In genomic region chr1:106598292-106598583, GRCm38 (mm10) we compare ENCODE assay signal across 17 mouse cellular contexts.
"Had no signal": no experiment of that assay in that cellular context is flagged by ENCODE, and none has a peak within 500 bp of the region (broad histone marks: within the 10 kb centered on the region; RNA-seq: fewer than 3 reads in every experiment).

No protein-coding gene starts in this region.

- H3K4me1 ChIP-seq: liver, embryonic 15.5 days had no signal

- H3K36me3 ChIP-seq: liver, embryonic 12.5 days; liver, embryonic 15.5 days; lung, embryonic 15.5 days; midbrain, embryonic 13.5 days had no signal

- ATAC-seq: intestine, postnatal 0 days; liver, embryonic 12.5 days; midbrain, embryonic 13.5 days; midbrain, embryonic 16.5 days had no signal

- H3K27ac ChIP-seq: layer of hippocampus, adult 2 months; liver, embryonic 12.5 days; liver, embryonic 15.5 days; lung, embryonic 15.5 days; macrophage; midbrain, embryonic 13.5 days had no signal

- H3K27me3 ChIP-seq: liver, embryonic 12.5 days; liver, embryonic 15.5 days; lung, embryonic 15.5 days; midbrain, embryonic 13.5 days had no signal

- H3K4me3 ChIP-seq: layer of hippocampus, adult 2 months; liver, embryonic 12.5 days; liver, embryonic 15.5 days; lung, embryonic 15.5 days; midbrain, embryonic 13.5 days had no signal

- H3K4me2 ChIP-seq: liver, embryonic 12.5 days; liver, embryonic 15.5 days; lung, embryonic 15.5 days; midbrain, embryonic 13.5 days had no signal

- DNase-seq: kidney, adult 8-10 months; kidney, postnatal 14 days; layer of hippocampus, adult 9-11 months; liver; lung, adult 18-20 months; lung, postnatal 10 days; thymus, adult 18-20 months; thymus, postnatal 14 days; thymus, postnatal 4 days had no signal

- H3K9me3 ChIP-seq: liver, embryonic 12.5 days; liver, embryonic 15.5 days; lung, embryonic 15.5 days; midbrain, embryonic 13.5 days had no signal

- H3K9ac ChIP-seq: liver, embryonic 12.5 days; liver, embryonic 15.5 days; lung, embryonic 15.5 days; midbrain, embryonic 13.5 days had no signal
